Mouse (Mus musculus) G1E (cell line): ENCODE measurements around the gene 4930470P17Rik. TPM values are rescaled to one million over a fixed set of nuclear protein-coding genes. Genes with fewer than 3 reads are reported as not detected.

Experiments used
- ATAC-seq: 2 replicates; pipeline ENCODE4 v1.8.0; 2016; ENCODE audit warnings: mild to moderate bottlenecking; ENCODE audit not compliant: insufficient number of reproducible peaks, poor library complexity, low FRiP score, severe bottlenecking; ENCODE audit errors: extremely low read depth
- DNase-seq: peaks from one replicate; pipeline ENCODE4 v3.0.0; 2012; ENCODE audit warnings: low spot score
- H3K27me3 ChIP-seq: 2 replicates; pipeline ENCODE4 v1.6.1; 2012; ENCODE audit warnings: mild to moderate bottlenecking, low read length, inconsistent platforms; ENCODE audit not compliant: insufficient read depth
- H3K36me3 ChIP-seq: replicated peaks from 2 replicates; pipeline ENCODE3; 2012; ENCODE audit warnings: mild to moderate bottlenecking, inconsistent platforms
- H3K4me1 ChIP-seq: 2 replicates; pipeline ENCODE4 v1.6.1; 2012; ENCODE audit warnings: low read depth, low read length, inconsistent platforms, mixed read lengths; ENCODE audit not compliant: insufficient read depth
- H3K4me3 ChIP-seq: 2 replicates; pipeline ENCODE4 v1.5.1; 2012; ENCODE audit warnings: low read depth, mild to moderate bottlenecking, inconsistent platforms, low read length, moderate library complexity, mixed read lengths
- H3K9me3 ChIP-seq: replicated peaks from 2 replicates; pipeline ENCODE4 v1.6.1; 2012; ENCODE audit warnings: inconsistent platforms
- CTCF ChIP-seq: IDR thresholded peaks from 2 replicates; pipeline ENCODE4 v1.5.1; 2012; ENCODE audit warnings: low read depth, low read length, inconsistent platforms, mixed read lengths
- GATA1 ChIP-seq: IDR thresholded peaks from 2 replicates; pipeline ENCODE4 v1.6.1; 2012; ENCODE audit warnings: borderline replicate concordance, low read length, inconsistent platforms, mixed read lengths
- GATA2 ChIP-seq: IDR thresholded peaks from 2 replicates; pipeline ENCODE4 v1.6.1; 2012; ENCODE audit warnings: low read depth, low read length, inconsistent platforms, borderline replicate concordance
- POLR2AphosphoS5 ChIP-seq: IDR thresholded peaks from 2 replicates; pipeline ENCODE4 v1.6.1; 2012; ENCODE audit warnings: low read depth, low read length, inconsistent platforms; ENCODE audit not compliant: insufficient replicate concordance
- TAL1 ChIP-seq: conservative IDR thresholded peaks from 2 replicates; pipeline ENCODE4 v1.6.1; 2012; ENCODE audit warnings: low read depth, low read length, inconsistent platforms, mixed read lengths
- polyA plus RNA-seq: library from polyadenylated mRNA; stranded (reverse); fragments of >175 nt; gene quantifications from 2 replicates; pipeline ENCODE4 v1.2.3, GENCODE M21; 2012
- total RNA-seq, 2 experiments: library from RNA; stranded (forward) in 1 of 2; stranded (reverse) in 1 of 2; fragments of 200-1000 nt in 1 of 2; fragments of >200 nt in 1 of 2; fragmentation: Nextera tagmentation in 1 of 2; gene quantifications; 2 replicates each; pipeline ENCODE4 v1.2.3; 2014 to 2017

4930470P17Rik gene
- total and polyA plus RNA-seq, 3 experiments = not detected

DNA sequence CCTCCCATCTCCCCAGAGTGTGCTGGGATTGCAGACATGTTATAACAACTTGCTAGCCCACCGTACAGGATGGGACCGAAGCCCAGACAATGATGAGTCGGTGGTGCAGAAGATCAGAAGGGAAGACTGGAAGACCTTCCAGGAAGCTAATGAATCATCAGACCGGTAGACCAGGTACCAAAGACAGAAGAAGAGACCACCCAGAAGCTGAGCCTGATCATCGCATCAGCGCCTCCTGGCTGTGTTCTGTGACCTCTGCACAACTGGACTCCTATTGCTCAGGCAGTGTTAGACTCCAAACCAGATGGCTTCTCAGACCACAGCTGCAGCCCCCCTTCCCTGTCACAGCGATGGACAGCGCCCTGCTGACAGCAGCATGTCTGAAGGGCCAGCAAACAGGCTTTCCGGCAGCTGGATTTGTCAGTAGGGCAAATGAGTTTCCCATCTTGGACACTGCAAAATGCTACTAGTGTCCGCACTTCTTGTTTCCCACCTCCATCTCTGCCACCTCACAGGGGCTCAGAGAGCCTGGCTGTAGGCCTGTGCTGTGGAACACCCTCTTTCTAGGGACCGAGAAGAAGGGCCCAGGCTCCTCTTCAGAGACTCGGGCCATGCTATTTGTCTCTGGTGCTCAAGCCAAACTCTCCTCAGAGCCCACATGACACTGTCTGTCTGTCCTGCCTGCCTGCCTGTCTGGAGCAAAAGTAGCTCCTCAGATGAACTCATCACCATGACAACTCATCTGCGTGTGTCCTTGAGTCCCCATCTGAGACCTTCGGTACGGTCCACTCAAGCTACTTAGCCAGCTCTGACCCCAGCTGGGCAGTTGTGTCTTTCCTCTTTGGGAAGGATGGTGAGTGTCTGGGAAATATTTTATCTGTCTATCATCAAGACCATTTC lies 37.6 kb downstream of the 4930470P17Rik start:
- Histone ChIP-seq H3K4me3 (no peak overlapping the region), H3K4me1 (no peaks in the 10 kb centered on the region), H3K27me3 (no peaks in the 10 kb centered on the region), H3K36me3 (no peaks in the 10 kb centered on the region), H3K9me3 (peaks cover 60% of the 10 kb centered on the region)
- ATAC-seq = no peak
- DNase-seq = no peak
- TF ChIP-seq GATA2 (no peak), TAL1 (no peak), GATA1 (no peak), POLR2AphosphoS5 (no peak), CTCF (no peak)

DNA sequence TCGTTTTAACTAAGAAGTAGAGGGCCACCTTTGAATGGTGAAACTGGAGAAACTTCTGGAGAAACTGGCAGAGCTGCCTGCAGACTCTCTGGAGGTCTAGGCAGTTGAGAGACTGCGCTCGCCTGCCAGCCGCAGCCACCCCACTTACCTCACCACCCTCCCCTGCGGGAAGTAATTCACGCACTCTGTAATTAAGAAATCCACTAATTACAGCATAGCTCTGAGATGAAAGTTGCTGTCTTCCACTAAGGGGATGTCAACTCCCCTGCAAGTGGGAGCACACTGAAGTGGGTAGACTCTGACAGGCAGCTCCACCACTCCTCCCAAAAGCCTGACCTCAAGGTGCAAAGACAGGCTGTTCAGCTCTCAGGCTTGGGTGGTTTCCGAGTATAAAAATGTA lies 49.7 kb downstream of the 4930470P17Rik start:
- peaks cover 63% of the 10 kb centered on the region for H3K9me3 ChIP-seq

DNA sequence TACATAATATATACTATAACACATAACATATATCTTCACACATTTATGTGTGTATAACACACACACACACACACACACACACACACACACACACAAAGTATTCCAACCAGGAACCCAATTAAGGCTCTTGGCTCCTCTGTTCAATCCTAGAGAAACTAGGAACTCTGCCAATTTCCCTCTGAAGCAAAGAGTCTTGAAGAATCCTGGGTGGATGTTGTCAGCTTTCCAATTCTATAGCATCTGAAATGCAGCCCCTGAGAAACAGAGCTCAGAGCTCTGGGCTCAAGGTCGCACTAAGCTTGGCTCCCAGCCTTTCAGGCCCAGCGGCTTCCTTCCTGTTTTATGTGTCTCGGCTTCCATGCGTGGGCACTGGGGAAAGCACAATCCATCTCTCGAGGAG lies 51.6 kb downstream of the 4930470P17Rik start:
- ATAC-seq = no peak
- Histone ChIP-seq H3K36me3 (no peaks in the 10 kb centered on the region), H3K4me1 (no peaks in the 10 kb centered on the region), H3K27me3 (no peaks in the 10 kb centered on the region), H3K4me3 (no peak overlapping the region), H3K9me3 (peaks cover 57% of the 10 kb centered on the region)
- DNase-seq = no peak
- TF ChIP-seq CTCF (no peak), GATA1 (no peak), POLR2AphosphoS5 (no peak), TAL1 (no peak), GATA2 (no peak)

More for the DNA sequence above, 49.7 kb downstream of the 4930470P17Rik start:
- Histone ChIP-seq H3K27me3 (no peaks in the 10 kb centered on the region; the same call in 1 of the 2 replicates), H3K4me3 (no peak overlapping the region), H3K4me1 (no peaks in the 10 kb centered on the region), H3K36me3 (no peaks in the 10 kb centered on the region)
- ATAC-seq = no peak
- TF ChIP-seq POLR2AphosphoS5 (no peak), GATA2 (no peak), TAL1 (no peak), CTCF (no peak), GATA1 (no peak)
- no peak for DNase-seq

DNA sequence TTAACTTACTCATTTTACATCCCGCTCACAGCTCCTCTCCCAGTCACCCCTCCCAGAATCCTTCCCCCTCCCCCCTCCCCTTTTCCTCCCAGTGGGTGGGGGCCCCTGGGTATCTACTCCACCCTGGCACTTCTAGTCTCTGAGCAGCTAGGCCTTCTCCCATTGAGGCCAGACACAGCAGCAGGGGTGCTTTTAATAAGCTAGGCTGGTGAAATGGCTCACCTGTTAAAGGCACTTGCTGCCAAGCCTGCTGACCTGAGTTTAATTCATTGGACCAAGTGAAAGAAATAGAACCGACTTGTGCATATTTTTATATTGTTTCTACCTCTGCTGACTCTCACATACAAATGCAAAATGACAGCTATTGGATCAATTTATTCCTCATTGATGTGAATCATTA lies 52.7 kb downstream of the 4930470P17Rik start:
- DNase-seq (no peak), ATAC-seq (no peak)
- no peaks in the 10 kb centered on the region for H3K4me1 ChIP-seq
- H3K27me3 ChIP-seq = no peaks in the 10 kb centered on the region
- peaks cover 53% of the 10 kb centered on the region for H3K9me3 ChIP-seq
- no peak overlapping the region for H3K4me3 ChIP-seq
- no peak for TF ChIP-seq GATA1
- no peak for TF ChIP-seq GATA2
- TF ChIP-seq TAL1 = no peak
- TF ChIP-seq CTCF = no peak
- TF ChIP-seq POLR2AphosphoS5 = no peak
- no peaks in the 10 kb centered on the region for H3K36me3 ChIP-seq

DNA sequence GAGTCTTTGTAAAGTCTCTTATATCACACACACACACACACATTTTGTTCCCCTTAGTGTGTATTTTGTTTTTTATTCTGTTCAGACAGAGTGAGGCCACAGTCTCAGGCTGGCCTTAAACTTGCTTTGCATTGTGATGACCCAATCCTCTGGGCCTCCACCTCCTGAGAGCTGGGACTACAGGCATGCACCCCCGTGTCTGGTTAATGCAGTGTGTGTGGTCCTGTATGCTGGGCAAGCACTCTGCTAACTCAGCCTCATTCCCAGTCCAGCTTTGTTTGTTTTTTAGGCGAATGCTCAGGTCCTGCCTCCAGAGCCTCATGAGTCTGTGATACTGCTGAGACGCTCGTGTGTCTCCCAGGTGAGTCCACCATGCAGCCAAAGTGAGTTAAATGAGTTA lies 53.8 kb downstream of the 4930470P17Rik start:
- H3K9me3 ChIP-seq = peaks cover 50% of the 10 kb centered on the region
- H3K36me3 ChIP-seq = no peaks in the 10 kb centered on the region
- TF ChIP-seq CTCF (no peak), GATA1 (no peak), GATA2 (no peak), TAL1 (no peak), POLR2AphosphoS5 (no peak)

DNA sequence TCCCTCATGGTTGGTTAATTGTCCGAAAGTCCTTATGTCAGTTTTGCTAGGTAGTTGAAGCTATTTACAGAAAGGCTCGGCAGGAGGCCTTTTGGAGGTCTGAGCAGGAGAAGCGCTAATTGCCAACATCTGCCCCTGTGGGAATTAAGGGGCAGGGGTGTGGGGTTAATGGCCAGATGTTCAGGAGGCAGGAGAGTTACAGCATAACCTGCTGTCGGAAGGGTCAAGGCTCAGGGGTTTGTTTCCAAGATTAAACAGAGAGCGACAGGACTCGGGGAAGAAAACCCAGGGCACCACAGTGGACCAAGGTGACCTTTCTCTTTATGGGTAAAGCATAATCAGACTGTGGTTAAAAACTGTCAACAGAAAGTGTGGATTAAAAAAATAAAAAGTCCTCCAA lies 54.3 kb downstream of the 4930470P17Rik start:
- ATAC-seq (no peak), DNase-seq (no peak)
- no peaks in the 10 kb centered on the region for H3K4me1 ChIP-seq
- no peak overlapping the region for H3K4me3 ChIP-seq
- H3K36me3 ChIP-seq = no peaks in the 10 kb centered on the region
- TF ChIP-seq TAL1 = no peak
- TF ChIP-seq GATA1 = no peak
- no peak for TF ChIP-seq GATA2
- TF ChIP-seq CTCF = no peak
- TF ChIP-seq POLR2AphosphoS5 = no peak
- peaks cover 53% of the 10 kb centered on the region for H3K9me3 ChIP-seq
- H3K27me3 ChIP-seq = no peaks in the 10 kb centered on the region

More for the DNA sequence above, 53.8 kb downstream of the 4930470P17Rik start:
- Histone ChIP-seq H3K4me1 (no peaks in the 10 kb centered on the region), H3K4me3 (no peak overlapping the region), H3K27me3 (no peaks in the 10 kb centered on the region)
- DNase-seq = no peak
- ATAC-seq = no peak

DNA sequence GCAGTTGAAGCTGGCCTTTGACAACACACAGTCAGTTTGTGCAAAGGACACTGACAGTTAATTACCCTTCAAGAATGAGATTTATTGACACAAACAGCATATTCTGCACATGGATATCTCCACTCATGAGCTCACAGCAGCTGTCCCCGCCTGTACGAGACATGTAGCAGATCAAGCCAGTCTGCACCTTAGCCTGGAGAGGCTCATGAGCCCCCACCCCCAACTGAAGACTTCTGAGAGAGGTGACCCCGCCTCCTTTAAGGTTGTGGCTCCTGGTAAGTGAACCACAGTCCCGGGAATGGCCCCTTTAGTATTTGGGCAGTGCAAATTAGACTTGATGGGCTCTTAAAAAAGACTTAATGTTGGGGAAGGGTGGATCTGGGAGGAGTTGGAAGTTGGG lies 56.1 kb downstream of the 4930470P17Rik start:
- Histone ChIP-seq H3K4me1 (no peaks in the 10 kb centered on the region), H3K27me3 (no peaks in the 10 kb centered on the region), H3K36me3 (no peaks in the 10 kb centered on the region), H3K4me3 (no peak overlapping the region), H3K9me3 (peaks cover 50% of the 10 kb centered on the region)
- no peak for TF ChIP-seq CTCF
- no peak for TF ChIP-seq TAL1
- DNase-seq = no peak
- ATAC-seq = no peak
